Mouse (Mus musculus) layer of hippocampus, adult 11-12 months (tissue): Measurements from ENCODE around the gene Ttc27.

Experiments
- DNase-seq: peaks from one replicate; pipeline ENCODE4 v3.0.0; 2022; ENCODE audit warnings: low spot score

The Ttc27 gene

DNA sequence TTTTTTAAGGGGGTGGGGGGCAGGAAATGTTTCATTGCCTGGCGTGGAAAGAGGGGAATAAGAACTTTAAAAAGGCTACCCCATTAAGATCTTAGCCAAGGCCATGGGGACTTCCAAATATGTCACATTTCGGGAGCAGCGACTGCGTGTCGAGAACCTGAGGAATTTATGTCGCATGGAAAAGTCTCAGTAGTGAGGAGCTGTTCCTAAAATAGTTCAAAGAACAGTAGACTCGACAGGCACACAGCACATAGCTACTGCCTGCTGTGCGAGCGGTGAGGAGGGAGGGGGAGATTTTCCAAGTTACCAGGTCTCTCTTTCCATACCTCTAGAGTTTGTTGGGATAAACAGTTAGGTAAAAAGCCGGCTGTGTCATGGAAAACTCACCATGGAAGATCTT is 159.4 kb downstream of the Ttc27 start:
- DNase-seq = no peak

DNA sequence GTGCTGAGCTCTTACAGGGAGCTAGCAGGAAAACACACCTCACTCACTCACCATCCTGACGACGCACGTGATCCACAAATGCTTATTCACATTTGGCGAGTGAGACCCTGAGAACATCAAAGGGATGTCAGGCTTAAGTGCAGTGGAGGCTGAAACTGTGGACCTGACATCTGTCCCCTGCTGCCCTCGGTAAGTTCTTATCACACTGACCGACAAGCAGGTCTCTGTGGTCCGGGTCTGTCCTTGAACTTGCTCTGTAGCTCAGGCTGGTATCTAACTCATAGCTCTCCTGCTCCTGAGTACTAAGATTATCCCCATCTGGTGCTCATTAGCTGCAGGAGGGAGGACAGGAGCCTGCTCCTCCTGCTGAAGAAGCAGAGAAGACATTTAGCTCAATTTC is 162.2 kb downstream of the Ttc27 start:
- no peak for DNase-seq

DNA sequence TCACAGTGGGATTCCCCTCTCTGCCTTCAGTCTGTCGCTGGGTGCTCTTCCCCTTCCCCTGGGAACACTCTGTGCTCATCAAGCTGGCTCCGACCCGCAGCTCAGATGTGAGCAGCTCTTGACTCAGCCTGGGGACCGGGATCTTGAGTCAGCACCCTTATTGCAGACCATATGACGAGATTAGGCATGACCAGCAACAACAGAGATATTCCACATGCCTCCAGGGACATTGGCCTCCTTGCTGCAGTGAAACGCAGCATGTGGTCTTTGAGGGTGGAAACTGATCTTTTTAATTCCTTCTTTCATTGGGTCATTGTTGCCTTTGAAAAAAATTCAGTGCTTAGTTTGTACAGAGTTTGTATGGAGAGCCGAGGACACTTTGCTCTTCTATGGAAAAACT is 169.5 kb downstream of the Ttc27 start:
- no peak for DNase-seq

DNA sequence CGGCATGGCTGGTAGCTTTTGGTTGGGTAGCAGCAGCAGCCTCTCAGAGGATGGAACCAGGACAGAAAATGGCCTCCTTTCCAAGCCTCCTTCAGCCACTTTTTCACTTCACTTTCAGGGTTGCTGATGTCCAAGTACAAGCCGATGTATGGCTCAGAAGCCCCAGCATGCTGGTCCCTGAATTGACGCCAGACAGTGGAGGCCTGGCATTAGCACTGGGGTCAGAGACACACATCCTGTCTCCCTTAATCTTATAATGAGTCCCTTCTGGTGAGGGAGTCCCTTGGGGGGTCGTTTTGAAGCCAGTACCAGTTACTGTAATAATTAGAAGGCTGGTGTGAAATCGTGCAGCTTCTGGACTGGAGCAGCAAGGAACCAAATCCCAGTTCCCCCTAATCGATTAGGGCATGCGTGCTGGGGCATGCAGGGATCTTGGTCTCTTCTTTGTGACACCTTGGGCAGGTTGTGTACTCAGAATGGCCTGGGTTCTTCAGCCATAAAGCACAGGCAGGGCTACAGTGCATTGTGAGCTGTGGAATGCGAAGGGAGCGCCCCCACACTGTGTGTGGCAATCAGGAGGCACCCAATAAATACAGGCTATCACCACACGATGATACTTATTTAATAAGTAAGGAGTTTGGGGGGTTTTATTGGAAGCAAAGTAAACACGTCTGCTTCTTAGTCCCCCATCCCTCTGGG is 171.5 kb downstream of the Ttc27 start:
- DNase-seq = no peak

DNA sequence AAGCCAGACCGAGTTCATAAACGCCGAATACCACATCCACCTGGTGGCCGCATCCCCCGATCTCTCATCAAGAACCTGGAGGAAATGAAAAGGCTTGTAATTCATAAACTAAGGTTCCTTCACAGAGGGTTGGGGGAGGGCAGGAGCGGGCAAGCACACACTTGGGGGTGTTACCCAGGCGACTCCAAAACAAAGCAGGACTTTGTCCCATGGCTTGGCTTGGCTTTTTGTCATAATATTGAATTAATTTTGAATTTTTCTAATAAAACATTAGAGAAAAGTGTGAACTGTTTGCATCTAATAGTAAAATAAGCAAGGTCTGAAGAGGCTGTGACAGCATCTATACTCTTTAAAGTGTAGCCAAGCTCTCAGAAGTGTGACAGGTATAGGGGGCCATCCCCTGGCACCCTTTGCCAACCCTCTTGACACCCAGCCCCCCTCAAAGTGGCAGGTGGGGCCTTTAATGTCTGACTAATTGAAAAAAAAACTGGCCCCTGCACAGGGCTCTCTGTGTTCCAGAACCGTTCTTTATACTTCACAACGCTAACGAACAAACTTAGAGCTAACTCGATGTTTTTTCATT is 172.1 kb downstream of the Ttc27 start:
- DNase-seq = no peak

DNA sequence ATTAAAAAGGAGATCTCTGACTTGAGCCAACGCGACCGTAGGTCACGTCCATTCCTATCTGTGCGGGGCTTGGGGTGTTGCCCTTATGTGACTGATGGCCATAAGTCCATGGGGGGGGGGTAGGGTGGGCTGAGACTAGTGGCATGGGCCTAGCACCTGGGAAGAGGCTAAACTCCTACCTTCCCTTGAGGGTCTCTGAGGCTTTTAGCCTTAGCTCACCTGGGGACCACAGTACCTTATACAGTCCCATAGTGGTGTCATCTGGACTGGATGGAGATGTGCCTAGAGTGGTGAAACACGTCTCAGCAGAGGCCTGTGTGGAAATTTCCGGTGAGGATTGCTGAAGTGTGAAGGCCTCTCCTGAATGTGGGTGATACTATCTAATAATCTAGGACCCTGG is 184.9 kb downstream of the Ttc27 start:
- DNase-seq = no peak

DNA sequence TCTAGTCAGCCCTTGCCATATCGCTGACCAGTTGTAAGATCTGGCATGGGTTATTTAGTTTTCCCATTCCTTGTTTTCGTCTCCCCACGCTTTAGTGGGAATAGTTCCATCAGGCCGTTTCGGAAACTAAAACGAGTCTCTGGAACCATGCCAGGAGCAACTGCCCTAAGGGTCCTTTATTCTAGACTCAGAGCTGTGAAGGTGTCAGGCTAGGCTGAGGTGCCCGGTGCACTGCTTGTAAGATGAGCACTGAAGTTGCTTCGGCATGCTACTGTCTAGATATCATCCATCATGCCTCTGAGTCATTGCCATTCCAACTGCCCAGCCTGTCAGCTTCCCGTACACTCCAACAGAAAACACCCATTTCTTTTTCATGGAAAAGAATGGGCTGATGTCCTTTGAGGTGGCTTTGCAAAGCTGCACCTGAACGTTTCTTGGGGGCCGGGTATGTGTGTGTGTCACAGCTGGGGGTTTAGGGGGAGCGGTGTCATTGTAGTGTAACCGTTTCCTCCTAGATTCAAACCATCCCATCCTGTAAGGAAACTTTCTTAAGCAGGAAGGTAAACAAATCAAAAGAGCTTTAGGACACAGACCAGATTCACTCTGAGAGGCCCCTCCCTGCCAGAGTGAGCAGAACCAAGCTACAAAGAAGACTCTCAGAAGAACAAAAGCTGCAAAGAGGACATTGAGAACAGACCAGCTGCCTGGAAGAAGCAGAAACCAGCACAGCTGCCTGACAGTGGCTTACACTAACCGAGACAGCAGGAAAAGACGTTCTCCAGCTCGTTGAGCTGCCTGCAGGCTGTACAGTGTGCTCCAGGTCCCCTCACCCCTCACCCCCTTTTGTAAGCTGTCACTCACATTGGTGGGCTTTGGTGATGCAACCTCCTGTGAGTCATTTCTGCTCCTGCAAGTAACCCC is 186.1 kb downstream of the Ttc27 start:
- DNase-seq = no peak

DNA sequence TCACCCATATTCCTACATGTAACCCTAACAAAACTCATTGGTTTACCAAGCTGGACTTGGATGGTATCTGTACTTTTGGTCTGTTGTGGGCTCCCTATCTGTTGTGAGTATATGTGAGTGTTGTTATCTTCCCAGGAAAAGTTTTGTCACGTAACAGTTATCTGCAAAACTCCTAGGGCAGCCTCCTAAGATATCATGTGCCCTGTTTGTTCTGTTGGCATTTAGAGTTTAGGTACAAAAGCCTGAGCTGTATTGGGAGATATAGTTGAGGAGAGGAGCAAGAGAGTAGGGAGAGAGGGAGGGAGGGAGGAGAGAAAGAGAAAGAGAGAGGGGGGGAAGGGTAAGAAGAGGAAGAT is 186.8 kb downstream of the Ttc27 start:
- DNase-seq = no peak

DNA sequence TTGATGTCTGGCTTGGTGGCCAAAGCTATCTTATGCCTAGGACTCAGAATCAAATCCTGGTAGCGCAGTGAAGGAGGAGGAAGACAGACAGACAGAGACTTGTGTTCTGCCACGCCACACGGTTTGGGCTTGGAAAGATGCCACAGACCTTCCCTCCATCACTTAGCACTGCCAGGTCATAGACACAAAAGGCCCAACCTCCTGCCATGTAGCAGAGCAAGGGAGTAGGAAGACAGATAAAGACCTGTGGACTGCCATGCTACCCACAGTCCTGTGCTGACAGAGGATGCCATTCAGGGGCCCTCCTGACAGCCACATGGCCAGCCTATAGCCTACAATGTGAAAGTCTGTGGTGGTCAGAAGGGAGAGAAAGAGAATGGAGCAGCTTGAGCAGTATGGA is 187.4 kb downstream of the Ttc27 start:
- no peak for DNase-seq

DNA sequence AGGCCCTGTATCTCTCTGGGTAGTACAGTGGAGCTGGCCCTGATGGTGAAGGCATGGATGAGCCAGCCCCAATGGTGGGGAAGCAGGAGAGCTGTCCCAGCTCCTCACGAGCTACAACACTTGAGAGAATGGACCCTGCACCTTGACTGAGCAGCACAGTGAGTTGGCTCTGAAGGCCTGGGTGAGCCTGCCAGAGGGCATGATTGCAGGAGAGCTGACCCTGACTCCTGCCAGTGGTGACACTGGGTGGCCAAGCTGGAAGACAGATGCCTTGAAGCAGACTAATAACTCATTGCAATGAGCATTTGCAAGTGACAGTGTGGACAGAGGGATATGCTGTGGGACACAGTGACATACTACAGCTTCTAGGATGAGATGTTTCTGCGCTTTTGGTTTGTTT is 195.5 kb downstream of the Ttc27 start:
- no peak for DNase-seq
